Mouse (Mus musculus) spleen, postnatal 14 days (tissue): ENCODE results near the gene Gm9736.
"Not testable (repeated sequence)": the region's sequence is repeated elsewhere in the genome, so short reads cannot be mapped to it uniquely, and the experiment has no call there.

Experiments
- DNase-seq, 2 experiments: peaks; one replicate each; pipeline ENCODE4 v3.0.0; 2021 to 2022; ENCODE audit warnings: low spot score in 2 of 2

The Gm9736 gene

GRCm38 (mm10) chr10:77751254-77751653 lies at the start of gene Gm9736:
Gm9736 (minus strand) TSS chr10:77751354.
- not testable (repeated sequence) for DNase-seq

- no peak for DNase-seq
Observed at GRCm38 (mm10) chr10:77798921-77799508, 47.9 kb upstream of the Gm9736 start, which contains the start of gene Gm19668. Gm19668 (minus strand) TSS chr10:77799133.

- DNase-seq, result not testable (repeated sequence)
Observed at GRCm38 (mm10) chr10:77798164-77798920, 47.2 kb upstream of the Gm9736 start.

- no peak for DNase-seq
Observed at GRCm38 (mm10) chr10:77797677-77798076, 46.5 kb upstream of the Gm9736 start.

- no peak for DNase-seq
Observed at GRCm38 (mm10) chr10:77794976-77795375, 43.8 kb upstream of the Gm9736 start, which contains the start of gene Gm9639. Gm9639 (minus strand) TSS chr10:77795076.

- DNase-seq, result no peak
Observed at GRCm38 (mm10) chr10:77788621-77789020, 37.5 kb upstream of the Gm9736 start.

- DNase-seq, result not testable (repeated sequence)
Observed at GRCm38 (mm10) chr10:77787876-77788275, 36.7 kb upstream of the Gm9736 start, which contains the start of gene Gm7137. Gm7137 (minus strand) TSS chr10:77788200.

- DNase-seq, result not testable (repeated sequence)
Observed at GRCm38 (mm10) chr10:77783396-77783795, 32.2 kb upstream of the Gm9736 start.

- DNase-seq, result not testable (repeated sequence)
Observed at GRCm38 (mm10) chr10:77782442-77782841, 31.3 kb upstream of the Gm9736 start, which contains the start of gene Gm3250. Gm3250 (minus strand) TSS chr10:77782542.

GRCm38 (mm10) chr10:77776844-77777243 lies 25.7 kb upstream of the Gm9736 start, which contains the start of gene Gm7138:
Gm7138 (minus strand) TSS chr10:77776944.
- not testable (repeated sequence) for DNase-seq

- DNase-seq, result not testable (repeated sequence)
Observed at GRCm38 (mm10) chr10:77772142-77772541, 21.0 kb upstream of the Gm9736 start.

- not testable (repeated sequence) for DNase-seq
Observed at GRCm38 (mm10) chr10:77771225-77771624, 20.1 kb upstream of the Gm9736 start, which contains the start of gene Gm3238. Gm3238 (minus strand) TSS chr10:77771325.

- no peak for DNase-seq
Observed at GRCm38 (mm10) chr10:77769727-77770126, 18.6 kb upstream of the Gm9736 start.

GRCm38 (mm10) chr10:77759582-77759981 lies 8.4 kb upstream of the Gm9736 start, which contains the start of gene Gm3233:
Gm3233 (minus strand) TSS chr10:77759682.
- DNase-seq, result not testable (repeated sequence)

- DNase-seq, result no peak
Observed at GRCm38 (mm10) chr10:77753448-77753847, 2.3 kb upstream of the Gm9736 start.

GRCm38 (mm10) chr10:77752312-77752711 lies 1.2 kb upstream of the Gm9736 start:
- not testable (repeated sequence) for DNase-seq

- DNase-seq, result not testable (repeated sequence)
Observed at GRCm38 (mm10) chr10:77750686-77751085, 468 bp downstream of the Gm9736 start.

GRCm38 (mm10) chr10:77741924-77742688 lies 9.0 kb downstream of the Gm9736 start, which contains the start of gene Gm18596:
Gm18596 (minus strand) TSS chr10:77742638.
- DNase-seq, result not testable (repeated sequence)

- DNase-seq, result no peak
Observed at GRCm38 (mm10) chr10:77738929-77739328, 12.2 kb downstream of the Gm9736 start.

- no peak for DNase-seq
Observed at GRCm38 (mm10) chr10:77735928-77736327, 15.2 kb downstream of the Gm9736 start.

- DNase-seq, result no peak
Observed at GRCm38 (mm10) chr10:77729241-77729640, 21.9 kb downstream of the Gm9736 start.

GRCm38 (mm10) chr10:77728280-77728679 lies 22.9 kb downstream of the Gm9736 start:
- no peak for DNase-seq
